Mouse (Mus musculus): ENCODE results near the gene Armc2. TPM values are rescaled to one million over a fixed set of nuclear protein-coding genes. Genes with fewer than 3 reads are reported as not detected.

Armc2 gene
- total RNA-seq, 1 experiment from 2014 or later: 0.94 TPM

GRCm38 (mm10) chr10:42031021-42031420, 12.8 kb upstream of the Armc2 start:
- ATAC-seq (replicated peaks in 1 of 2; ENCODE audit: insufficient read depth in 1 of 2, low FRiP score in 2 of 2, low TSS enrichment in 1 of 2, low read depth in 1 of 2, poor library complexity in 2 of 2, severe bottlenecking in 2 of 2): peak; percentile 83 to 87

- no peak for ATAC-seq (replicated peaks in 1 of 2; ENCODE audit: insufficient read depth in 1 of 2, low FRiP score in 2 of 2, low TSS enrichment in 1 of 2, low read depth in 1 of 2, poor library complexity in 2 of 2, severe bottlenecking in 2 of 2)
Measured at GRCm38 (mm10) chr10:42029502-42029901, 11.3 kb upstream of the Armc2 start.

- no peak for ATAC-seq (replicated peaks in 1 of 2; ENCODE audit: insufficient read depth in 1 of 2, low FRiP score in 2 of 2, low TSS enrichment in 1 of 2, low read depth in 1 of 2, poor library complexity in 2 of 2, severe bottlenecking in 2 of 2)
Measured at GRCm38 (mm10) chr10:42027337-42027736, 9.1 kb upstream of the Armc2 start.

- ATAC-seq (replicated peaks in 1 of 2; ENCODE audit: insufficient read depth in 1 of 2, low FRiP score in 2 of 2, low TSS enrichment in 1 of 2, low read depth in 1 of 2, poor library complexity in 2 of 2, severe bottlenecking in 2 of 2): no peak
Measured at GRCm38 (mm10) chr10:42024406-42024805, 6.2 kb upstream of the Armc2 start.

GRCm38 (mm10) chr10:42021536-42021935, 3.3 kb upstream of the Armc2 start:
- no peak for ATAC-seq (replicated peaks in 1 of 2; ENCODE audit: insufficient read depth in 1 of 2, low FRiP score in 2 of 2, low TSS enrichment in 1 of 2, low read depth in 1 of 2, poor library complexity in 2 of 2, severe bottlenecking in 2 of 2)

- no peak for ATAC-seq (replicated peaks in 1 of 2; ENCODE audit: insufficient read depth in 1 of 2, low FRiP score in 2 of 2, low TSS enrichment in 1 of 2, low read depth in 1 of 2, poor library complexity in 2 of 2, severe bottlenecking in 2 of 2)
Measured at GRCm38 (mm10) chr10:42014086-42014485, 4.2 kb downstream of the Armc2 start.

- no peak for ATAC-seq (replicated peaks in 1 of 2; ENCODE audit: insufficient read depth in 1 of 2, low FRiP score in 2 of 2, low TSS enrichment in 1 of 2, low read depth in 1 of 2, poor library complexity in 2 of 2, severe bottlenecking in 2 of 2)
Measured at GRCm38 (mm10) chr10:42010761-42011435, 7.3 kb downstream of the Armc2 start.

- ATAC-seq (replicated peaks in 1 of 2; ENCODE audit: insufficient read depth in 1 of 2, low FRiP score in 2 of 2, low TSS enrichment in 1 of 2, low read depth in 1 of 2, poor library complexity in 2 of 2, severe bottlenecking in 2 of 2): no peak
Measured at GRCm38 (mm10) chr10:42005259-42005658, 13.0 kb downstream of the Armc2 start.

- no peak for ATAC-seq (replicated peaks in 1 of 2; ENCODE audit: insufficient read depth in 1 of 2, low FRiP score in 2 of 2, low TSS enrichment in 1 of 2, low read depth in 1 of 2, poor library complexity in 2 of 2, severe bottlenecking in 2 of 2)
Measured at GRCm38 (mm10) chr10:42004690-42005089, 13.6 kb downstream of the Armc2 start.

- no peak for ATAC-seq (replicated peaks in 1 of 2; ENCODE audit: insufficient read depth in 1 of 2, low FRiP score in 2 of 2, low TSS enrichment in 1 of 2, low read depth in 1 of 2, poor library complexity in 2 of 2, severe bottlenecking in 2 of 2)
Measured at GRCm38 (mm10) chr10:42004056-42004455, 14.2 kb downstream of the Armc2 start.

- ATAC-seq (replicated peaks in 1 of 2; ENCODE audit: insufficient read depth in 1 of 2, low FRiP score in 2 of 2, low TSS enrichment in 1 of 2, low read depth in 1 of 2, poor library complexity in 2 of 2, severe bottlenecking in 2 of 2): peak; percentile 22 to 29; a peak in 1 of 4 replicates
Measured at GRCm38 (mm10) chr10:42003576-42003975, 14.7 kb downstream of the Armc2 start.

GRCm38 (mm10) chr10:42002436-42002835, 15.8 kb downstream of the Armc2 start:
- no peak for ATAC-seq (replicated peaks in 1 of 2; ENCODE audit: insufficient read depth in 1 of 2, low FRiP score in 2 of 2, low TSS enrichment in 1 of 2, low read depth in 1 of 2, poor library complexity in 2 of 2, severe bottlenecking in 2 of 2)

- no peak for ATAC-seq (replicated peaks in 1 of 2; ENCODE audit: insufficient read depth in 1 of 2, low FRiP score in 2 of 2, low TSS enrichment in 1 of 2, low read depth in 1 of 2, poor library complexity in 2 of 2, severe bottlenecking in 2 of 2)
Measured at GRCm38 (mm10) chr10:42001260-42001659, 17.0 kb downstream of the Armc2 start.

GRCm38 (mm10) chr10:41997691-41998178, 20.5 kb downstream of the Armc2 start:
- no peak for ATAC-seq (replicated peaks in 1 of 2; ENCODE audit: insufficient read depth in 1 of 2, low FRiP score in 2 of 2, low TSS enrichment in 1 of 2, low read depth in 1 of 2, poor library complexity in 2 of 2, severe bottlenecking in 2 of 2)

GRCm38 (mm10) chr10:41996157-41996556, 22.1 kb downstream of the Armc2 start:
- ATAC-seq (replicated peaks in 1 of 2; ENCODE audit: insufficient read depth in 1 of 2, low FRiP score in 2 of 2, low TSS enrichment in 1 of 2, low read depth in 1 of 2, poor library complexity in 2 of 2, severe bottlenecking in 2 of 2): no peak

GRCm38 (mm10) chr10:41995051-41995450, 23.2 kb downstream of the Armc2 start:
- no peak for ATAC-seq (replicated peaks in 1 of 2; ENCODE audit: insufficient read depth in 1 of 2, low FRiP score in 2 of 2, low TSS enrichment in 1 of 2, low read depth in 1 of 2, poor library complexity in 2 of 2, severe bottlenecking in 2 of 2)

- ATAC-seq (replicated peaks in 1 of 2; ENCODE audit: insufficient read depth in 1 of 2, low FRiP score in 2 of 2, low TSS enrichment in 1 of 2, low read depth in 1 of 2, poor library complexity in 2 of 2, severe bottlenecking in 2 of 2): no peak
Measured at GRCm38 (mm10) chr10:41994578-41994977, 23.7 kb downstream of the Armc2 start.

GRCm38 (mm10) chr10:41992059-41992440, 26.2 kb downstream of the Armc2 start:
- ATAC-seq (replicated peaks in 1 of 2; ENCODE audit: insufficient read depth in 1 of 2, low FRiP score in 2 of 2, low TSS enrichment in 1 of 2, low read depth in 1 of 2, poor library complexity in 2 of 2, severe bottlenecking in 2 of 2): no peak

GRCm38 (mm10) chr10:41991364-41992058, 26.7 kb downstream of the Armc2 start:
- no peak for ATAC-seq (replicated peaks in 1 of 2; ENCODE audit: insufficient read depth in 1 of 2, low FRiP score in 2 of 2, low TSS enrichment in 1 of 2, low read depth in 1 of 2, poor library complexity in 2 of 2, severe bottlenecking in 2 of 2)

All from hematopoietic stem cell, adult 5-6 weeks (primary cell).